Mouse (Mus musculus): Measurements from ENCODE around the gene Cdhr5.

DNA sequence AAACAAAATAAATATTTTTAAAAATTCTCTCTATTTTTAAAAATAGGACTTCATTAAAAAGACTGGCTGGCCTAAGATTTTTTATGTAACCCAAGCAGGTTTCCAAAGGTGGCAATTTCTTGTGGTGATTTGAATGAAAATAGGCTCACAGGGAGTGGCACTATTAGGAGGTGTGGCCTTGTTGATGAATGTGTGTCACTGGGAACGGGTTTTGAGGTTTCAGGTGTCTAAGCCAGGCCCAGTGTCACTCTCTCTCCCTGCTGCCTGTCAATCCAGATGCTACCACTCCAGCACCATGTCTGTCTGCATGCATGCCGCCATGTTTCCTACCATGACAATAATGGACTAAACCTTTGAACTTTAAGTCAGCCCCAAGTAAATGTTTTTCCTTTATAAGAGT lies 42.9 kb upstream of the Cdhr5 start:
- TF ChIP-seq CTCF (IDR thresholded peaks at IDR 0.05; ENCODE audit: low read depth) = no peak
- TF ChIP-seq EP300 (IDR thresholded peaks at IDR 0.05; ENCODE audit: low read depth) = no peak

Data from liver, embryonic 14.5 days (tissue).